Mouse (Mus musculus) MEL (cell line): ENCODE data around the gene Ces1d.

Experiments used
- BHLHE40 ChIP-seq: IDR thresholded peaks from 2 replicates; pipeline ENCODE4 v1.6.1; 2012; ENCODE audit warnings: low read depth, mild to moderate bottlenecking, inconsistent platforms, low read length, improper control_type of control experiment, borderline replicate concordance
- GABPA ChIP-seq: IDR thresholded peaks from 2 replicates; pipeline ENCODE4 v1.6.1; 2012; ENCODE audit warnings: low read depth, mild to moderate bottlenecking, inconsistent platforms, low read length, improper control_type of control experiment, moderate library complexity
- MEF2A ChIP-seq: IDR thresholded peaks from 2 replicates; pipeline ENCODE4 v1.6.1; 2014; ENCODE audit warnings: low read depth, mild to moderate bottlenecking, inconsistent platforms, low read length, improper control_type of control experiment; ENCODE audit not compliant: poor library complexity, insufficient replicate concordance, severe bottlenecking; ENCODE audit errors: extremely low read depth
- POLR2A ChIP-seq, 2 experiments: IDR thresholded peaks; 2 replicates each; pipeline ENCODE4 v1.6.1; 2011 to 2012; ENCODE audit warnings: low read length in 2 of 2, mild to moderate bottlenecking in 2 of 2, control low read depth in 1 of 2, improper control_type of control experiment in 1 of 2, low read depth in 1 of 2, moderate library complexity in 1 of 2; ENCODE audit not compliant: control insufficient read depth in 1 of 2, insufficient read depth in 1 of 2, poor library complexity in 1 of 2
- RCOR1 ChIP-seq: IDR thresholded peaks from 2 replicates; pipeline ENCODE4 v1.6.1; 2012; ENCODE audit warnings: low read depth, mild to moderate bottlenecking, inconsistent platforms, low read length, improper control_type of control experiment
- SIN3A ChIP-seq: IDR thresholded peaks from 2 replicates; pipeline ENCODE4 v1.6.1; 2012; ENCODE audit warnings: low read length, improper control_type of control experiment, inconsistent platforms
- USF1 ChIP-seq: IDR thresholded peaks from 2 replicates; pipeline ENCODE4 v1.6.1; 2014; ENCODE audit warnings: low read depth, mild to moderate bottlenecking, inconsistent platforms, low read length, improper control_type of control experiment, moderate library complexity
- ZMIZ1 ChIP-seq: IDR thresholded peaks from 2 replicates; pipeline ENCODE4 v1.6.1; 2012; ENCODE audit warnings: low read depth, mild to moderate bottlenecking, inconsistent platforms, low read length, improper control_type of control experiment, moderate library complexity

DNA sequence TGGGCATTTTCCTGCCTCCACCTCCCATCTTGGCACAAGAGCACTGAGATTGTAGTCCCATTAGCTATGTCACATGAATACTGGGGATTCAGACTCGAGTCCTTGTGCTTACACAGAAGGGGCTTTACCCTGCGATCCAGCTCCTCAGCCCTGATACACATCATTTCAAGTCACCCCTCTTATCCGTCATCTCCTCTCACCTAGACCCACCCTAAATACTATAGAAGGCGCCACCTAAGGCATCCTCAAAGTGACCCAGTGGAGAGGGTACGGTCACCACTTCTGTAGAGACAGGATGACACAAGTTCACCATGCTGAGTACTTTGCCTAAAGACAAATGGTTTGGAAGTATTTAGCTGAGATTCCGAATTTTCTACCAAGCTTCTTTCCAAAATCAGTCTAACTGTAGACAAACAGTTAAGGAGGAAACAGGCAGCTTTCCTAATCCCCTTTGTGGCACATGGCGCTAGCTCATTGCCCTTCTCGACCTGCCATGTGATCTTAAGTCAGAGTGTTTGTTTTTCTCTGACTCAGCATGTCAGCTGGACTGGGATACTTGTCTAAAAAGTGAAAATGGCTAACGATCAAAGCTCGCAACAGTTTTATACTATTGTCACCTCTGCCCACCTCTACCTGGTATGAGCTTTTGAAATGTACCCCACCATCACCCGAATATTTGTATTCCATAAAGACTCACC is 31.2 kb upstream of the Ces1d start:
- TF ChIP-seq POLR2A (IDR thresholded peaks at IDR 0.05; ENCODE audit: control insufficient read depth in 1 of 2, insufficient read depth in 1 of 2, low read depth in 1 of 2, low read length in 2 of 2, poor library complexity in 1 of 2) (no peak), ZMIZ1 (no peak), MEF2A (no peak), BHLHE40 (no peak), RCOR1 (no peak), USF1 (no peak), GABPA (no peak), SIN3A (no peak)
